Mouse (Mus musculus): Measurements from ENCODE around the gene Cdh5. TPM values are rescaled to one million over a fixed set of nuclear protein-coding genes. Genes with fewer than 3 reads are reported as not detected.
"Not testable (repeated sequence)": the region's sequence is repeated elsewhere in the genome, so short reads cannot be mapped to it uniquely, and the experiment has no call there.

The Cdh5 gene
- 50.0 and 59.8 TPM in 2 replicates for total RNA-seq (2021)
- long read RNA-seq, partial matches to known transcripts: 0 of 10 reads
- long read RNA-seq, other reads (novel, unspliced or antisense): 10 of 10 reads

GRCm38 (mm10) chr8:104101415-104101814 is at the start of gene Cdh5:
Gene Cdh5, plus strand, starts transcription at chr8:104101625.
- DNase-seq: no peak

GRCm38 (mm10) chr8:104059922-104060321 is 41.5 kb upstream of the Cdh5 start:
- DNase-seq: no peak

- no peak for DNase-seq
Measured at GRCm38 (mm10) chr8:104060446-104060845, 41.0 kb upstream of the Cdh5 start.

GRCm38 (mm10) chr8:104061048-104061988 is 40.1 kb upstream of the Cdh5 start:
- no peak for DNase-seq

- DNase-seq: no peak
Measured at GRCm38 (mm10) chr8:104061989-104062820, 39.2 kb upstream of the Cdh5 start.

GRCm38 (mm10) chr8:104065223-104065622 is 36.2 kb upstream of the Cdh5 start:
- no peak for DNase-seq

GRCm38 (mm10) chr8:104065906-104066518 is 35.4 kb upstream of the Cdh5 start:
- no peak for DNase-seq

GRCm38 (mm10) chr8:104067390-104067925 is 34.0 kb upstream of the Cdh5 start:
- no peak for DNase-seq

- DNase-seq: no peak
Measured at GRCm38 (mm10) chr8:104068421-104069035, 32.9 kb upstream of the Cdh5 start.

GRCm38 (mm10) chr8:104070201-104070865 is 31.1 kb upstream of the Cdh5 start:
- not testable (repeated sequence) for DNase-seq

- DNase-seq: no peak
Measured at GRCm38 (mm10) chr8:104070949-104071348, 30.5 kb upstream of the Cdh5 start.

- no peak for DNase-seq
Measured at GRCm38 (mm10) chr8:104075079-104075478, 26.3 kb upstream of the Cdh5 start.

- peak; percentile 46 for DNase-seq
Measured at GRCm38 (mm10) chr8:104076541-104077412, 24.6 kb upstream of the Cdh5 start.

- DNase-seq: no peak
Measured at GRCm38 (mm10) chr8:104078091-104078490, 23.3 kb upstream of the Cdh5 start.

- DNase-seq: no peak
Measured at GRCm38 (mm10) chr8:104085281-104085680, 16.1 kb upstream of the Cdh5 start.

GRCm38 (mm10) chr8:104086615-104087014 is 14.8 kb upstream of the Cdh5 start:
- DNase-seq: no peak

GRCm38 (mm10) chr8:104087091-104087490 is 14.3 kb upstream of the Cdh5 start:
- no peak for DNase-seq

GRCm38 (mm10) chr8:104087878-104088277 is 13.5 kb upstream of the Cdh5 start:
- DNase-seq: not testable (repeated sequence)

- DNase-seq: peak; percentile 45
Measured at GRCm38 (mm10) chr8:104088881-104089280, 12.5 kb upstream of the Cdh5 start.

Measured in adrenal gland, postnatal 25 days (tissue).